Mouse (Mus musculus) lung, embryonic 14.5 days (tissue): ENCODE results near the gene Fgfr3. TPM values are rescaled to one million over a fixed set of nuclear protein-coding genes. Genes with fewer than 3 reads are reported as not detected.

ENCODE experiments used
- ATAC-seq: fragments of 200-750 bp; cut with Nextera tagmentation; 2 replicates; pipeline ENCODE4 v1.8.0; 2017; ENCODE audit warnings: mild to moderate bottlenecking, moderate TSS enrichment, moderate library complexity; ENCODE audit not compliant: insufficient read depth
- DNase-seq: peaks from one replicate; pipeline ENCODE4 v3.0.0-alpha.2; 2015
- H3K27ac ChIP-seq: fragments of 300-500 bp; sonication (generic); 2 replicates; pipeline ENCODE4 v1.5.1; 2014; ENCODE audit warnings: low read depth, mild to moderate bottlenecking, moderate library complexity
- H3K27me3 ChIP-seq: fragments of 300-500 bp; sonication (generic); 2 replicates; pipeline ENCODE4 v1.6.1; 2014; ENCODE audit warnings: low read length, control low read depth; ENCODE audit not compliant: insufficient read depth
- H3K36me3 ChIP-seq: fragments of 300-500 bp; sonication (generic); 2 replicates; pipeline ENCODE4 v1.6.1; 2014; ENCODE audit warnings: control low read depth; ENCODE audit not compliant: insufficient read depth
- H3K4me1 ChIP-seq: fragments of 300-500 bp; sonication (generic); 2 replicates; pipeline ENCODE4 v1.6.1; 2014; ENCODE audit warnings: antibody characterized with exemption, control low read depth; ENCODE audit not compliant: insufficient read depth
- H3K4me2 ChIP-seq: fragments of 300-500 bp; sonication (generic); 2 replicates; pipeline ENCODE4 v1.6.1; 2014; ENCODE audit warnings: mild to moderate bottlenecking
- H3K4me3 ChIP-seq: fragments of 300-500 bp; sonication (generic); 2 replicates; pipeline ENCODE4 v1.5.1; 2014; ENCODE audit warnings: low read depth, low read length
- H3K9ac ChIP-seq: fragments of 300-500 bp; sonication (generic); 2 replicates; pipeline ENCODE4 v1.6.1; 2014
- H3K9me3 ChIP-seq: fragments of 300-500 bp; sonication (generic); 2 replicates; pipeline ENCODE4 v1.6.1; 2016; ENCODE audit warnings: low read depth, low read length, control low read depth
- CTCF ChIP-seq: IDR thresholded peaks from 2 replicates; pipeline ENCODE4 v1.5.1; 2016; ENCODE audit warnings: antibody characterized with exemption, low read depth
- WGBS: fragments of 180-500 bp; shearing (Covaris S2); extraction: QIAGEN DNeasy Blood & Tissue Kit; methylation state at CpG from one replicate; pipeline ENCODE4 v1.1.7; 2014; 5-methylcytosine and 5-hydroxymethylcytosine counted together
- polyA plus RNA-seq: library from polyadenylated mRNA; unstranded; fragments of >200 nt; fragmentation: Nextera tagmentation; extraction: Ambion mirVana; gene quantifications from 2 replicates; pipeline ENCODE4 v1.2.1, GENCODE M21; 2014

Gene Fgfr3
- polyA plus RNA-seq, 1 experiment from 2014 or later: 52.5 TPM

GRCm38 (mm10) chr5:33730516-33730915 is 9.0 kb downstream of the Fgfr3 start:
- Histone ChIP-seq H3K36me3 (peaks cover 82% of the 10 kb centered on the region), H3K9me3 (no peaks in the 10 kb centered on the region)
- DNase-seq: no peak

GRCm38 (mm10) chr5:33731051-33731450 is 9.6 kb downstream of the Fgfr3 start:
- ATAC-seq (no peak), DNase-seq (no peak)
- Histone ChIP-seq H3K36me3 (peaks cover 86% of the 10 kb centered on the region), H3K4me1 (peaks cover 8% of the 10 kb centered on the region), H3K4me2 (no peak overlapping the region), H3K4me3 (no peak overlapping the region), H3K27me3 (no peaks in the 10 kb centered on the region), H3K27ac (no peak overlapping the region), H3K9ac (no peak overlapping the region), H3K9me3 (no peaks in the 10 kb centered on the region)
- no peak for TF ChIP-seq CTCF
- WGBS: 57% methylated on average over 21 of the region's 21 CpGs

More at GRCm38 (mm10) chr5:33730516-33730915, 9.0 kb downstream of the Fgfr3 start:
- Histone ChIP-seq H3K4me3 (no peak overlapping the region), H3K27ac (no peak overlapping the region), H3K27me3 (no peaks in the 10 kb centered on the region), H3K4me1 (peaks cover 13% of the 10 kb centered on the region), H3K9ac (no peak overlapping the region), H3K4me2 (no peak overlapping the region)
- TF ChIP-seq CTCF: no peak
- 48% methylated on average over 5 of the region's 5 CpGs for whole genome bisulfite sequencing
- ATAC-seq: no peak

- 90% methylated on average over 12 of the region's 12 CpGs for WGBS
- DNase-seq: no peak
- Histone ChIP-seq H3K4me1 (no peaks in the 10 kb centered on the region), H3K4me3 (no peak overlapping the region), H3K9me3 (no peaks in the 10 kb centered on the region), H3K36me3 (peaks cover 74% of the 10 kb centered on the region), H3K27me3 (no peaks in the 10 kb centered on the region), H3K9ac (no peak overlapping the region), H3K27ac (no peak overlapping the region), H3K4me2 (no peak overlapping the region)
- TF ChIP-seq CTCF: no peak
- ATAC-seq: no peak
Observed at GRCm38 (mm10) chr5:33733837-33734236, 12.4 kb downstream of the Fgfr3 start.

- Histone ChIP-seq H3K4me2 (no peak overlapping the region), H3K36me3 (peaks cover 57% of the 10 kb centered on the region), H3K27ac (no peak overlapping the region), H3K4me1 (no peaks in the 10 kb centered on the region), H3K9me3 (no peaks in the 10 kb centered on the region), H3K9ac (no peak overlapping the region), H3K4me3 (no peak overlapping the region), H3K27me3 (no peaks in the 10 kb centered on the region)
- ATAC-seq: no peak
- TF ChIP-seq CTCF: no peak
- 84% methylated on average over 16 of the region's 16 CpGs for WGBS
- DNase-seq: no peak
Observed at GRCm38 (mm10) chr5:33735412-33736092, 14.1 kb downstream of the Fgfr3 start.

- DNase-seq (no peak), ATAC-seq (no peak)
- H3K9me3 ChIP-seq: no peaks in the 10 kb centered on the region
- 50% methylated on average over 9 of the region's 9 CpGs for WGBS
- no peak overlapping the region for H3K4me2 ChIP-seq
- TF ChIP-seq CTCF: no peak
- no peak overlapping the region for H3K27ac ChIP-seq
- H3K27me3 ChIP-seq: no peaks in the 10 kb centered on the region
- H3K4me1 ChIP-seq: no peaks in the 10 kb centered on the region
- H3K36me3 ChIP-seq: peaks cover 57% of the 10 kb centered on the region
- H3K4me3 ChIP-seq: no peak overlapping the region
- H3K9ac ChIP-seq: no peak overlapping the region
Observed at GRCm38 (mm10) chr5:33736230-33736629, 14.8 kb downstream of the Fgfr3 start.

- ATAC-seq (peak; percentile 58), DNase-seq (peak; percentile 92)
- H3K27ac ChIP-seq: no peak overlapping the region
Observed at GRCm38 (mm10) chr5:33737903-33738321, 16.4 kb downstream of the Fgfr3 start.

GRCm38 (mm10) chr5:33738341-33738740 is 16.9 kb downstream of the Fgfr3 start:
- DNase-seq (no peak), ATAC-seq (0 out of 2 replicates have a peak, but pooled peaks have one; percentile 4)
- Histone ChIP-seq H3K9ac (no peak overlapping the region), H3K9me3 (no peaks in the 10 kb centered on the region), H3K27ac (no peak overlapping the region), H3K4me3 (no peak overlapping the region), H3K36me3 (peaks cover 48% of the 10 kb centered on the region), H3K4me2 (no peak overlapping the region), H3K27me3 (no peaks in the 10 kb centered on the region), H3K4me1 (no peaks in the 10 kb centered on the region)
- no peak for TF ChIP-seq CTCF

More at GRCm38 (mm10) chr5:33737903-33738321, 16.4 kb downstream of the Fgfr3 start:
- H3K4me3 ChIP-seq: no peak overlapping the region
- H3K4me1 ChIP-seq: no peaks in the 10 kb centered on the region
- H3K27me3 ChIP-seq: no peaks in the 10 kb centered on the region
- peak; percentile 91 for TF ChIP-seq CTCF
- no peak overlapping the region for H3K4me2 ChIP-seq
- WGBS: 15% methylated on average over 7 of the region's 7 CpGs
- H3K9me3 ChIP-seq: no peaks in the 10 kb centered on the region
- H3K9ac ChIP-seq: no peak overlapping the region
- peaks cover 48% of the 10 kb centered on the region for H3K36me3 ChIP-seq

GRCm38 (mm10) chr5:33740548-33740947 is 19.1 kb downstream of the Fgfr3 start:
- TF ChIP-seq CTCF: no peak
- Histone ChIP-seq H3K27ac (no peak overlapping the region), H3K4me3 (no peak overlapping the region), H3K4me1 (no peaks in the 10 kb centered on the region), H3K9me3 (no peaks in the 10 kb centered on the region), H3K9ac (no peak overlapping the region), H3K4me2 (no peak overlapping the region), H3K27me3 (no peaks in the 10 kb centered on the region), H3K36me3 (peaks cover 48% of the 10 kb centered on the region)
- DNase-seq: no peak
- 92% methylated on average over 4 of the region's 4 CpGs for WGBS
- ATAC-seq: no peak
